In the genomic region with DNA sequence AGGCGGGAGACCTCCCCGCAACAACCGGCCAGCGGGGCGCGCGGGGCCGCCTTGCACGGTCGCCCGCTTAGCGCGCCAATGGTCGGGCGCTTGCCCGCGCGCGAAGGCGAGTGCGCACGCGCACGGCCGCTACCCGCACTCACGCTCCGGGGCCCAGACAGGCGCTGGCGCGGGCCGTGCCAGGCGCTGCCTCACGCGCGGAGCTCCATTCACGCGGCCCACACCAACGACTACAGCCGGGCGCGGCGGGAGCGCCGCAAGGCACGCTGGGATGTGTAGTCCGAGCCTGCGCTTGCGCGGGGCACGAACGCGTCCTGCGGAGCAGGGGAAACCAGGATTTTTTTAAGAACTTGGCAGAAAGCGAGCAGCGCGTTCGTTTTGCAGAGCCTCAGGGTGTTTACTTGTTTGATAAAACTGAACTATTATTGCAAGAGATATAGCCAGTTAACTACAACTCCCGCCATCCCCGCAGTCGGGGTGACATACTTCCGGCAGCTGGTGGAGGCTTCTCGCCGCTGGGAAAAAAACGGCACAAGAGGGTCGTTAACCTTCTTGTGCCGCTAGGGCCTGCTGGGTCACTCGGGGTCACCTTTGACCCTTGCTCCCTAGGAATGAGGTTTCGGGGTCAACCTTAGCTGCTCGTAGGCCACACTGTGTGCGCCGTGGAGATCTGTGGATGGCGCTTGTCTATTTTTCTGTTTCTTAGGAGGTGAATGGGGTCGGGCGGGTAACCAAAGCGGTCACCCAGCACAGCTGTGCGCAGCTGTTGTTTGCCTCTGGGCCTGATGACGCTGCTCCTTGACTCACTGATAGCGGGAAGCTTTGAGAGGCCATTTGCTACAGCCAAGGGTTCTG, we compare ENCODE assay signal across 8 mouse cellular contexts. TPM values are rescaled to one million over a fixed set of nuclear protein-coding genes. Genes with fewer than 3 reads are reported as not detected.
DNase-seq lines count a peak whose midpoint lies in the region; ATAC-seq lines count a peak whose summit lies in the region.

Ado (minus strand) TSS at position 79 of the 855 bp plus-strand sequence.

- peak within 1 kb of the TSS; percentile 83 for H3K9ac ChIP-seq in hindbrain, embryonic 11.5 days (ENCODE audit: low read depth, low read length)

- no peaks in the 10 kb centered on the region for H3K36me3 ChIP-seq in hindbrain, embryonic 11.5 days (ENCODE audit: control insufficient read depth, insufficient read depth, low read length)

- under 1% methylated on average over 79 of the region's 79 CpGs for WGBS in hindbrain, embryonic 11.5 days

- H3K27me3 ChIP-seq in hindbrain, embryonic 11.5 days (ENCODE audit: control insufficient read depth, insufficient read depth, low read length), result no peaks in the 10 kb centered on the region

- H3K9me3 ChIP-seq in hindbrain, embryonic 11.5 days (ENCODE audit: control insufficient read depth, low read length), result no peaks in the 10 kb centered on the region

- peak within 1 kb of the TSS; percentile 95 for H3K27ac ChIP-seq in hindbrain, embryonic 11.5 days (ENCODE audit: low read depth, low read length)

- peak; percentile 92 for DNase-seq in MN1 (ENCODE audit: low spot score)
- peak; percentile 95 for DNase-seq in cerebellum, adult 9-10 months
- DNase-seq in frontal cortex, adult 2 months (ENCODE audit: extremely low spot score in 1 of 2, low spot score in 1 of 2), result peak; percentile 84 to 95
- DNase-seq in hindbrain, embryonic 11.5 days (ENCODE audit: low spot score), result peak; percentile 89
- DNase-seq in layer of hippocampus, postnatal 10 days (ENCODE audit: low spot score in 2 of 2), result peak; percentile 90 to 95
- DNase-seq in lung, postnatal 10 days, result peak; percentile 88
- peak; percentile 89 for DNase-seq in ovary, postnatal 36 days (ENCODE audit: low spot score)
- DNase-seq in thymus, postnatal 25 days, result peak; percentile 87

- ATAC-seq in hindbrain, embryonic 11.5 days (ENCODE audit: low FRiP score), result peak; percentile 97

- H3K4me3 ChIP-seq in hindbrain, embryonic 11.5 days (ENCODE audit: low read depth, low read length), result peak within 1 kb of the TSS; percentile 89

- peak within 1 kb of the TSS; percentile 98 for H3K4me2 ChIP-seq in hindbrain, embryonic 11.5 days (replicated peaks; ENCODE audit: low read depth, low read length)

- H3K4me1 ChIP-seq in hindbrain, embryonic 11.5 days (replicated peaks; ENCODE audit: control insufficient read depth, insufficient read depth, low read length), result no peaks in the 10 kb centered on the region

RNA-seq across cellular contexts. Expression of gene Ado, which starts in this region (rescaled TPM):
- 25.1 and 25.8 TPM in 2 replicates for polyA plus RNA-seq in frontal cortex, adult 2 months (2012; rRNA removed)
- 87.4 and 88.3 TPM in 2 replicates for polyA plus RNA-seq in hindbrain, embryonic 11.5 days (2014; fragmentation: Nextera tagmentation; extraction: Ambion mirVana)
- total RNA-seq in layer of hippocampus, postnatal 10 days (2021), result 10 to 100 TPM; 38.7 to 39.2 TPM

Comparison
In these comparisons a context has a peak if more than half of its experiments do, and no peak if none do; other contexts are left out.
1. Peak in every context shown above with its lines: DNase-seq, ATAC-seq, H3K4me3 ChIP-seq and H3K27ac ChIP-seq.